Mouse (Mus musculus) hindbrain, embryonic 12.5 days (tissue): Measurements from ENCODE around the gene 1700001O22Rik. TPM values are rescaled to one million over a fixed set of nuclear protein-coding genes. Genes with fewer than 3 reads are reported as not detected.
A peak's percentile ranks its signal among the peaks of the same experiment; 100 is the strongest.

Source experiments
- ATAC-seq: fragments of 200-750 bp; cut with Nextera tagmentation; 2 replicates; pipeline ENCODE4 v1.8.0; 2017; ENCODE audit warnings: moderate TSS enrichment; ENCODE audit not compliant: low FRiP score
- H3K27ac ChIP-seq: fragments of 300-500 bp; sonication (generic); 2 replicates; pipeline ENCODE4 v1.5.1; 2016; ENCODE audit warnings: mild to moderate bottlenecking
- H3K27me3 ChIP-seq: fragments of 300-500 bp; sonication (generic); 2 replicates; pipeline ENCODE4 v1.6.1; 2016; ENCODE audit warnings: mild to moderate bottlenecking
- H3K36me3 ChIP-seq: fragments of 300-500 bp; sonication (generic); 2 replicates; pipeline ENCODE4 v1.6.1; 2016; ENCODE audit warnings: mild to moderate bottlenecking
- H3K4me1 ChIP-seq: fragments of 300-500 bp; sonication (generic); 2 replicates; pipeline ENCODE4 v1.6.1; 2016
- H3K4me2 ChIP-seq: fragments of 300-500 bp; sonication (generic); replicated peaks from 2 replicates; pipeline ENCODE4 v1.6.1; 2016; ENCODE audit warnings: mild to moderate bottlenecking
- H3K4me3 ChIP-seq: fragments of 300-500 bp; sonication (generic); 2 replicates; pipeline ENCODE4 v1.5.1; 2016; ENCODE audit warnings: mild to moderate bottlenecking
- H3K9ac ChIP-seq: fragments of 300-500 bp; sonication (generic); 2 replicates; pipeline ENCODE4 v1.6.1; 2016; ENCODE audit warnings: mild to moderate bottlenecking, moderate library complexity
- H3K9me3 ChIP-seq: fragments of 300-500 bp; sonication (generic); replicated peaks from 2 replicates; pipeline ENCODE4 v1.6.1; 2016; ENCODE audit warnings: mild to moderate bottlenecking
- WGBS: fragments of 180-500 bp; shearing (Covaris S2); methylation state at CpG from one replicate; pipeline ENCODE4 v1.1.7; 2016; 5-methylcytosine and 5-hydroxymethylcytosine counted together
- polyA plus RNA-seq: library from polyadenylated mRNA; unstranded; fragments of >200 nt; fragmentation: Nextera tagmentation; extraction: Ambion mirVana; gene quantifications from 2 replicates; pipeline ENCODE4 v1.2.1, GENCODE M21; 2016

The 1700001O22Rik gene
- polyA plus RNA-seq, 1 experiment from 2014 or later: 1.9 TPM

- no peak overlapping the region for H3K4me3 ChIP-seq
- no peak for ATAC-seq
- H3K36me3 ChIP-seq: no peaks in the 10 kb centered on the region
- H3K4me2 ChIP-seq: no peak overlapping the region
- no peak overlapping the region for H3K9ac ChIP-seq
- no peaks in the 10 kb centered on the region for H3K27me3 ChIP-seq
- H3K27ac ChIP-seq: peak overlapping the region; percentile 81; the same call in 1 of the 2 replicates
- peaks cover 6% of the 10 kb centered on the region for H3K9me3 ChIP-seq
- 80% methylated on average over 10 of the region's 10 CpGs for WGBS
- H3K4me1 ChIP-seq: peaks cover 41% of the 10 kb centered on the region
These were observed 46.3 kb downstream of the 1700001O22Rik start for GRCm38 (mm10) chr2:30756962-30757715.

- no peak for ATAC-seq
- Histone ChIP-seq H3K36me3 (no peaks in the 10 kb centered on the region), H3K9ac (no peak overlapping the region), H3K4me3 (no peak overlapping the region), H3K27ac (no peak overlapping the region), H3K27me3 (no peaks in the 10 kb centered on the region), H3K4me2 (no peak overlapping the region), H3K4me1 (peaks cover 41% of the 10 kb centered on the region), H3K9me3 (peaks cover 6% of the 10 kb centered on the region)
- 98% methylated on average over 6 of the region's 6 CpGs for WGBS
These were observed 47.3 kb downstream of the 1700001O22Rik start for GRCm38 (mm10) chr2:30755985-30756765.

GRCm38 (mm10) chr2:30754831-30755230 lies 48.6 kb downstream of the 1700001O22Rik start:
- no peak for ATAC-seq
- H3K27me3 ChIP-seq: no peaks in the 10 kb centered on the region
- H3K36me3 ChIP-seq: no peaks in the 10 kb centered on the region
- no peak overlapping the region for H3K9ac ChIP-seq
- no peak overlapping the region for H3K27ac ChIP-seq
- H3K4me2 ChIP-seq: no peak overlapping the region
- H3K9me3 ChIP-seq: peaks cover 6% of the 10 kb centered on the region
- peaks cover 34% of the 10 kb centered on the region for H3K4me1 ChIP-seq
- WGBS: 77% methylated on average over 3 of the region's 3 CpGs
- no peak overlapping the region for H3K4me3 ChIP-seq

- no peaks in the 10 kb centered on the region for H3K36me3 ChIP-seq
- H3K27ac ChIP-seq: peak overlapping the region; percentile 40; the same call in 1 of the 2 replicates
- no peaks in the 10 kb centered on the region for H3K27me3 ChIP-seq
- H3K9me3 ChIP-seq: peaks cover 6% of the 10 kb centered on the region
- peaks cover 20% of the 10 kb centered on the region for H3K4me1 ChIP-seq
- 18% methylated on average over 18 of the region's 18 CpGs for WGBS
- ATAC-seq: no peak
- no peak overlapping the region for H3K4me2 ChIP-seq
- H3K9ac ChIP-seq: no peak overlapping the region
- H3K4me3 ChIP-seq: no peak overlapping the region
These were observed 50.2 kb downstream of the 1700001O22Rik start for GRCm38 (mm10) chr2:30753219-30753618.

- 96% methylated on average over 5 of the region's 5 CpGs for WGBS
- Histone ChIP-seq H3K27me3 (no peaks in the 10 kb centered on the region), H3K36me3 (no peaks in the 10 kb centered on the region), H3K9ac (no peak overlapping the region), H3K4me3 (no peak overlapping the region), H3K9me3 (peaks cover 6% of the 10 kb centered on the region), H3K4me1 (peaks cover 14% of the 10 kb centered on the region), H3K27ac (no peak overlapping the region), H3K4me2 (no peak overlapping the region)
- ATAC-seq: no peak
These were observed 51.0 kb downstream of the 1700001O22Rik start for GRCm38 (mm10) chr2:30752471-30752870.

- H3K4me2 ChIP-seq: no peak overlapping the region
- no peak for ATAC-seq
- no peak overlapping the region for H3K9ac ChIP-seq
- H3K27me3 ChIP-seq: no peaks in the 10 kb centered on the region
- 46% methylated on average over 5 of the region's 5 CpGs for WGBS
- no peaks in the 10 kb centered on the region for H3K36me3 ChIP-seq
- H3K9me3 ChIP-seq: no peaks in the 10 kb centered on the region
- peak overlapping the region; percentile 55 for H3K27ac ChIP-seq
- H3K4me3 ChIP-seq: no peak overlapping the region
- H3K4me1 ChIP-seq: peaks cover 14% of the 10 kb centered on the region
These were observed 53.4 kb downstream of the 1700001O22Rik start for GRCm38 (mm10) chr2:30750025-30750424.

GRCm38 (mm10) chr2:30747602-30748162 lies 55.8 kb downstream of the 1700001O22Rik start:
- 90% methylated on average over 4 of the region's 4 CpGs for WGBS
- no peak for ATAC-seq
- no peaks in the 10 kb centered on the region for H3K27me3 ChIP-seq
- no peak overlapping the region for H3K27ac ChIP-seq
- H3K9me3 ChIP-seq: no peaks in the 10 kb centered on the region
- H3K9ac ChIP-seq: no peak overlapping the region
- H3K4me3 ChIP-seq: no peak overlapping the region
- H3K4me1 ChIP-seq: peaks cover 27% of the 10 kb centered on the region
- no peak overlapping the region for H3K4me2 ChIP-seq
- H3K36me3 ChIP-seq: no peaks in the 10 kb centered on the region

Other genes with a start within 250 kb of the 1700001O22Rik start
- gene Cstad, start 208.6 kb downstream of the 1700001O22Rik start, polyA plus RNA-seq: 0.45 and 0.89 TPM in 2 replicates
- gene Ntmt1, start 4.2 kb upstream of the 1700001O22Rik start, polyA plus RNA-seq: 97.2 and 102 TPM in 2 replicates
- gene Asb6, start 26.7 kb upstream of the 1700001O22Rik start, polyA plus RNA-seq: 38.9 and 40.6 TPM in 2 replicates
- gene Prrx2, start 31.3 kb upstream of the 1700001O22Rik start, polyA plus RNA-seq: 38.8 and 38.9 TPM in 2 replicates
- 4.7 and 7.1 TPM in 2 replicates for gene Ptges, start 126.2 kb upstream of the 1700001O22Rik start, polyA plus RNA-seq
- 22.9 and 23.2 TPM in 2 replicates for gene Tor1b, start 149.3 kb upstream of the 1700001O22Rik start, polyA plus RNA-seq
- gene Tor1a, start 164.3 kb upstream of the 1700001O22Rik start, polyA plus RNA-seq: 77.1 and 77.7 TPM in 2 replicates
- gene BC005624, start 178.5 kb upstream of the 1700001O22Rik start, polyA plus RNA-seq: 75.2 and 75.4 TPM in 2 replicates
- gene Usp20, start 178.6 kb upstream of the 1700001O22Rik start, polyA plus RNA-seq: 35.0 and 37.9 TPM in 2 replicates